Mouse (Mus musculus): ENCODE measurements around the gene Bicc1. TPM values are rescaled to one million over a fixed set of nuclear protein-coding genes. Genes with fewer than 3 reads are reported as not detected.

Gene Bicc1
- polyA plus RNA-seq, 1 experiment from 2014 or later = 44.8 TPM

DNA sequence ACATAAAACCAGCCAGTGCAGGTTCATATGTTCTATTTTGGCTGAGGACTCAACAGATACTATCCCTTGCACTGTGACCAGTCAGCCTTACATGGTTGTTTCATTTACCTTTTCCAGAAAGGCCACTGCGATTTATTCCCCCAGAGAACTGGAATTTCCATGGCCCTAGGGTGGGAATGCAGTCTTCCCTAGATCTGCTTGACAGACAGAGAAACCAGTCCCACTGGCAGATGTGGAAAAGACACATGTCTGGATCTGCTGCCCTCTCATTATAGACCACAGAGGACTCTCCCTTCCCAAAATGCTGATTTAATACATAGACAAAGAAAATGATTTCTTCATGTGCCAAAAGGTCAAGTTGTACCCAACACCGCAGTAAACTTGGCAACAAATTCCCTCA is 156.6 kb downstream of the Bicc1 start:
- H3K4me2 ChIP-seq (ENCODE audit: low read depth, low read length) = no peak overlapping the region
- H3K9ac ChIP-seq (ENCODE audit: low read depth, low read length) = no peak overlapping the region
- H3K36me3 ChIP-seq (ENCODE audit: control insufficient read depth, insufficient read depth, low read length) = no peaks in the 10 kb centered on the region
- no peaks in the 10 kb centered on the region for H3K27me3 ChIP-seq (replicated peaks; ENCODE audit: control insufficient read depth, insufficient read depth, low read length)
- H3K27ac ChIP-seq (replicated peaks; ENCODE audit: low read depth, low read length) = peak overlapping the region; percentile 33; the same call in 1 of the 2 replicates
- DNase-seq (ENCODE audit: low spot score) (peak; percentile 23), ATAC-seq (ENCODE audit: low read depth) (no peak)
- WGBS = 72% methylated on average over 2 of the region's 2 CpGs
- H3K4me3 ChIP-seq (ENCODE audit: low read depth, low read length) = no peak overlapping the region
- H3K9me3 ChIP-seq (ENCODE audit: control insufficient read depth, low read length) = no peaks in the 10 kb centered on the region
- 0 out of 2 replicates have a peak, but pooled peaks cover under 1% of the 10 kb centered on the region for H3K4me1 ChIP-seq (ENCODE audit: control insufficient read depth, insufficient read depth, low read length)

DNA sequence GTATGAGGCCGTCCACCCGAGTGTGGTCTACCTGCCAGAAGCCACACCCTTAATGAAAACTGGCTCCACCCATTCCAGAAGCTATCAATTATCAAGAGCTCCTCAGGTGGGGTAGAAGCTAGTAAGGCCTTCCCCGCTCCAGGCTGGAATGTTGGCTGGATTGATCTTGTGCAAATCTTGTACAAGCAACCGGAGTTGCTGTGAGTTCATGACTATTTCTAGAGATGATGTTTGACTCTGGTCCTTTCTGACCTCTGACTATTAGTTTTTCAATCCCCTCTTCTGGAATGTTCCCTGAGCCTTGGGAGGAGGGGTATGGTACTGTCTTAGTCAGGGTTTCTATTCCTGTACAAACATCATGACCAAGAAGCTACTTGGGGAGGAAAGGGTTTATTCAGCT is 157.3 kb downstream of the Bicc1 start:
- H3K4me3 ChIP-seq (ENCODE audit: low read depth, low read length) = no peak overlapping the region
- 96% methylated on average over 4 of the region's 4 CpGs for WGBS
- no peak overlapping the region for H3K9ac ChIP-seq (ENCODE audit: low read depth, low read length)
- ATAC-seq (ENCODE audit: low read depth) (no peak), DNase-seq (ENCODE audit: low spot score) (no peak)
- H3K27me3 ChIP-seq (replicated peaks; ENCODE audit: control insufficient read depth, insufficient read depth, low read length) = no peaks in the 10 kb centered on the region
- H3K9me3 ChIP-seq (ENCODE audit: control insufficient read depth, low read length) = no peaks in the 10 kb centered on the region
- H3K27ac ChIP-seq (replicated peaks; ENCODE audit: low read depth, low read length) = no peak overlapping the region
- H3K36me3 ChIP-seq (ENCODE audit: control insufficient read depth, insufficient read depth, low read length) = no peaks in the 10 kb centered on the region
- no peak overlapping the region for H3K4me2 ChIP-seq (ENCODE audit: low read depth, low read length)
- no peaks in the 10 kb centered on the region for H3K4me1 ChIP-seq (ENCODE audit: control insufficient read depth, insufficient read depth, low read length)

DNA sequence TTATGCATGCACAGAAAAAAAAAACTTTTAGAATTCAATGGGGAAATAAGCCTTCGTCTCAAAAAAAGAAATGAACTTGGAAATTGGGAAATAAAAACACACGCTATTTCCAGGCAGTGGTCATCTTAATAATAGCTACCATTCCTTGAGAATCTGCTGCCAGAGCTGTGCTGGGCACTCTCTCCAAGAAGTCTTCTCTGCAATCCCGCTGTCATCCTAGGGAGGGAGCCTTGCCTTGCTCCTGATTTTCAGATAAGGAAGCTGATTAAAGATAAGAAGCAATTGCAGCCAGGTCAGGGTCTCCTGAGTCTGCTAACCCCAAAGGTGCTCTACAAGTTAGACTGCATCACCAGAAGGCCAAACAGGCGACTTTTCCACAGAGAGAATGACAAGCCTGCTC is 161.4 kb downstream of the Bicc1 start:
- no peaks in the 10 kb centered on the region for H3K27me3 ChIP-seq (replicated peaks; ENCODE audit: control insufficient read depth, insufficient read depth, low read length)
- 38% methylated on average over 4 of the region's 4 CpGs for WGBS
- H3K9me3 ChIP-seq (ENCODE audit: control insufficient read depth, low read length) = no peaks in the 10 kb centered on the region
- H3K4me2 ChIP-seq (ENCODE audit: low read depth, low read length) = no peak overlapping the region
- ATAC-seq (ENCODE audit: low read depth) (no peak), DNase-seq (ENCODE audit: low spot score) (no peak)
- no peak overlapping the region for H3K27ac ChIP-seq (replicated peaks; ENCODE audit: low read depth, low read length)
- H3K4me3 ChIP-seq (ENCODE audit: low read depth, low read length) = no peak overlapping the region
- no peak overlapping the region for H3K9ac ChIP-seq (ENCODE audit: low read depth, low read length)
- 0 out of 2 replicates have a peak, but pooled peaks cover 3% of the 10 kb centered on the region for H3K4me1 ChIP-seq (ENCODE audit: control insufficient read depth, insufficient read depth, low read length)
- H3K36me3 ChIP-seq (ENCODE audit: control insufficient read depth, insufficient read depth, low read length) = no peaks in the 10 kb centered on the region

DNA sequence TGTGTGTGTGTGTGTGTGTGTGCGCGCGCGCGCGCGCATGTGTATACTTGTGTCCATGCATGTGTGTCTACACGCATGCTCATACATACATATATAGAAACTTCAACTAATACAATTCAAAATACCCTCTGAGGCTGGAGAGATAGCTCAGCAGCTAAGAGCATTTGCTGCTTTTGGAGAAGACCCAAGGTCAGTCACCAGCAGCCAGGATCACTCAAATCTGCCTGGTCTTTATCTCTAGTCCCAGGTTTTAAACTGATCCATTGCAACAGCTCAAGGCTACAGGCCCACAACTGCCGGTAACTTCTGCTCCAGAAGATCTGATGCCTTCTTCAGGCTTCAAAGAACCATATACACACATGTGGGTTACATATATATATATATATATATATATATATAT is 163.4 kb downstream of the Bicc1 start:
- Histone ChIP-seq H3K4me3 (ENCODE audit: low read depth, low read length) (no peak overlapping the region), H3K27me3 (replicated peaks; ENCODE audit: control insufficient read depth, insufficient read depth, low read length) (no peaks in the 10 kb centered on the region), H3K36me3 (ENCODE audit: control insufficient read depth, insufficient read depth, low read length) (no peaks in the 10 kb centered on the region), H3K9ac (ENCODE audit: low read depth, low read length) (no peak overlapping the region), H3K4me1 (ENCODE audit: control insufficient read depth, insufficient read depth, low read length) (0 out of 2 replicates have a peak, but pooled peaks cover 3% of the 10 kb centered on the region), H3K9me3 (ENCODE audit: control insufficient read depth, low read length) (no peaks in the 10 kb centered on the region), H3K4me2 (ENCODE audit: low read depth, low read length) (no peak overlapping the region), H3K27ac (replicated peaks; ENCODE audit: low read depth, low read length) (no peak overlapping the region)
- 97% methylated on average over 9 of the region's 9 CpGs for WGBS
- DNase-seq (ENCODE audit: low spot score) (no peak), ATAC-seq (ENCODE audit: low read depth) (no peak)

DNA sequence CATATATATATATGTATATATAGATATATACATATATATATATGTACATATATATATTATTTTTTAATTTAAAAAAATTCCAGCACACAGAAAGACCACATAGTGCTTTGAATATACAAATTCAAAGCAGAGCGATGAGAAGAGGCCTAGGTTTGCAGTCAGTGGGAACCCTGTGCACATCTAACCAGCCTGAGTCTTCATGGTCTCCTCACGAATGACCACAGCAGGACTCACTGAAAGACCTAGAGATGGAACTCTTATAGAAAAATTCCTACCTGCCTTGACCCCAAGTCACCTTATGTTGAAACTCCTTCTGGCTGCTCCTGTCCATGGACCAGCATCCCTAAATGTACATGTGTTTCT is 165.4 kb downstream of the Bicc1 start:
- Histone ChIP-seq H3K4me2 (ENCODE audit: low read depth, low read length) (no peak overlapping the region), H3K4me3 (ENCODE audit: low read depth, low read length) (no peak overlapping the region), H3K27me3 (replicated peaks; ENCODE audit: control insufficient read depth, insufficient read depth, low read length) (no peaks in the 10 kb centered on the region), H3K9ac (ENCODE audit: low read depth, low read length) (no peak overlapping the region), H3K4me1 (ENCODE audit: control insufficient read depth, insufficient read depth, low read length) (0 out of 2 replicates have a peak, but pooled peaks cover 3% of the 10 kb centered on the region), H3K36me3 (ENCODE audit: control insufficient read depth, insufficient read depth, low read length) (no peaks in the 10 kb centered on the region), H3K9me3 (ENCODE audit: control insufficient read depth, low read length) (no peaks in the 10 kb centered on the region), H3K27ac (replicated peaks; ENCODE audit: low read depth, low read length) (no peak overlapping the region; the same call in 1 of the 2 replicates)
- ATAC-seq (ENCODE audit: low read depth) (no peak), DNase-seq (ENCODE audit: low spot score) (no peak)
- 93% methylated on average over 2 of the region's 2 CpGs for WGBS

DNA sequence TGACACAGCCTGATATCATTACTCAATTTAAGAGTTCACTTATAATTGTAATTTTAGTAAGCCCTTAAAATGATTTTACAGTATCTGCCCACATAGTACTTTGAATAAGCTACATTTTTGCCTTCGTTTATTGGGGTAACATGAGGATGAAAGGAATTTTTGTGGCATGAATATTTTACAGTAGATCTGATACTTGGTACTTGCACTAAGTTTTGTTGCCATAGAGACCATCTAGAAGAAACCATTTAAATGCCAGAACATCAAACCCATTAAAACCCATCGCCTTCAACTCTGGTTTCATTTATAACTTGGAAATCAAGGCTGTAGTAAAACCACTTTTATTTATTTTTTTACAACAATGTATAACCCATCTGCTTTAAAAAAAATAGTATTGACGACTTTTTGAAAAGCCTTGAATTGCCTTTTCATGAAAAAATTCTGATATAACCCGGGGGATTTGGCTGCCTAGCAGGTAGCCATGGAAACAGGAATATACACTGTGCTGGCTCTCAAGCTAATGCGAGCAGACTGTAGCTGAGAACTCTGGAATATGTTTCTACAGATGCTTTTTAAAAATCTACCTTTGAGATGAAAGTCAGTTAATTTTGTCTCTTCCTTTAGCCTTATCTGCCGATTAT is 165.9 kb downstream of the Bicc1 start:
- ATAC-seq (ENCODE audit: low read depth) (no peak), DNase-seq (ENCODE audit: low spot score) (peak; percentile 65)
- H3K27me3 ChIP-seq (replicated peaks; ENCODE audit: control insufficient read depth, insufficient read depth, low read length) = no peaks in the 10 kb centered on the region
- H3K9ac ChIP-seq (ENCODE audit: low read depth, low read length) = no peak overlapping the region
- 50% methylated on average over 6 of the region's 6 CpGs for WGBS
- no peaks in the 10 kb centered on the region for H3K9me3 ChIP-seq (ENCODE audit: control insufficient read depth, low read length)
- H3K4me1 ChIP-seq (ENCODE audit: control insufficient read depth, insufficient read depth, low read length) = 0 out of 2 replicates have a peak, but pooled peaks cover 3% of the 10 kb centered on the region
- no peak overlapping the region for H3K4me3 ChIP-seq (ENCODE audit: low read depth, low read length)
- no peaks in the 10 kb centered on the region for H3K36me3 ChIP-seq (ENCODE audit: control insufficient read depth, insufficient read depth, low read length)
- no peak overlapping the region for H3K27ac ChIP-seq (replicated peaks; ENCODE audit: low read depth, low read length)
- H3K4me2 ChIP-seq (ENCODE audit: low read depth, low read length) = no peak overlapping the region

DNA sequence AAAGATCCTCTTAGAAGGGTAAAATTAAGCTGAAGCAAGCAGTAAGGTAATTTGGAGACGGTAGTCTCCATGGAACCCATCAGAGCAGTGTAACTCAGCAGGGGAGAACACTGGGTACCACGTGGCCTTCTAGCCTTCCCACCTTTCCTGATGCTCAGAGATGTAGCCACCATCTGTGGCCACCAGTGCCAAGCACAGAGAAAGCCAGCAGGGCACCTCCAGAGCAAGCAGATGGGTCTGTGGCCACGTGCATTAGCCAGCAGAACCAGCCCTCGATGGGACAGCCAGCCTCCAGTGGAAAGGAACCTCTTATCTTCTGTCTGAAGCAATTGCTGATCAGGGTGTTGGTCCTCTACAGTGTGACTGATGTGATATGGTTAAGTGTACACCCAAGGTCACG is 172.1 kb downstream of the Bicc1 start:
- H3K4me3 ChIP-seq (ENCODE audit: low read depth, low read length) = no peak overlapping the region
- no peaks in the 10 kb centered on the region for H3K9me3 ChIP-seq (ENCODE audit: control insufficient read depth, low read length)
- no peak overlapping the region for H3K9ac ChIP-seq (ENCODE audit: low read depth, low read length)
- ATAC-seq (ENCODE audit: low read depth) = no peak
- H3K27ac ChIP-seq (replicated peaks; ENCODE audit: low read depth, low read length) = no peak overlapping the region
- H3K4me2 ChIP-seq (ENCODE audit: low read depth, low read length) = no peak overlapping the region
- H3K36me3 ChIP-seq (ENCODE audit: control insufficient read depth, insufficient read depth, low read length) = no peaks in the 10 kb centered on the region
- no peak for DNase-seq (ENCODE audit: low spot score)
- H3K4me1 ChIP-seq (ENCODE audit: control insufficient read depth, insufficient read depth, low read length) = peaks cover 19% of the 10 kb centered on the region
- WGBS = 71% methylated on average over 5 of the region's 5 CpGs
- H3K27me3 ChIP-seq (replicated peaks; ENCODE audit: control insufficient read depth, insufficient read depth, low read length) = no peaks in the 10 kb centered on the region

DNA sequence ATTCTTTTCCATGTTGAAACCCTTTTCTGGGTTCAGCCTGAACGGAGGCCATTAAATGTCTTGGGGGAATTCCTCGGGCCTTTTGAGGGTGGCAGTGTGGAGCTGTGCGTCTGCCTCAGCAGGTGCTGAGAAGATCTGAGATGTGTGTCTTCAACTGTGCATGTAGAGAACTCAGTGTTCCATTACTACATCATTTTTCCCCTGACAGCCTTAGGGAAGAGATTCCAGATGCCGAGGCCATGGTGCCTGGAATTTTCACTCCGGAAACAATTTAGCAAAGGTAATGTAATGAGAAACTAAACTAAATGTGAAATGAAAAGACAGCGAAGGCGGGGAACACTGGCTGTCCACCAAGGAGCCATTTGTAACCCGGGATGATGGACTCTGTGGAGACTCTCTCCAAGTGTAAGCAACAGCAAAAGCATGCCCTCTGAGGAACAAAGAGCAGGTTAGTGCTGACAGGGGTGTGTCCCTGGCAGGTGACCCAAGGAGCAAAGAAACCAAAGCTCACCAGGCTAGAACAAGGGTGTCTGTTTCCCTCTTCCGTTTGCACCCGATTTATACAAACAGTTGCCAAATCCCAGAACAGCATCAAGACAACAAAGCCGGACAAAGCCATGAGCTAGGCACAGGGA is 176.3 kb downstream of the Bicc1 start:
- H3K9ac ChIP-seq (ENCODE audit: low read depth, low read length) = no peak overlapping the region; the same call in 1 of the 2 replicates
- H3K4me1 ChIP-seq (ENCODE audit: control insufficient read depth, insufficient read depth, low read length) = peaks cover 19% of the 10 kb centered on the region
- H3K9me3 ChIP-seq (ENCODE audit: control insufficient read depth, low read length) = no peaks in the 10 kb centered on the region
- H3K27ac ChIP-seq (replicated peaks; ENCODE audit: low read depth, low read length) = peak overlapping the region; percentile 67
- peak; percentile 48 for DNase-seq (ENCODE audit: low spot score)
- H3K4me2 ChIP-seq (ENCODE audit: low read depth, low read length) = peak overlapping the region; percentile 12; the same call in 1 of the 2 replicates
- no peaks in the 10 kb centered on the region for H3K36me3 ChIP-seq (ENCODE audit: control insufficient read depth, insufficient read depth, low read length)
- 41% methylated on average over 11 of the region's 11 CpGs for WGBS
- no peaks in the 10 kb centered on the region for H3K27me3 ChIP-seq (replicated peaks; ENCODE audit: control insufficient read depth, insufficient read depth, low read length)
- peak; percentile 50; the same call in 1 of the 2 replicates for ATAC-seq (ENCODE audit: low read depth)
- H3K4me3 ChIP-seq (ENCODE audit: low read depth, low read length) = no peak overlapping the region

DNA sequence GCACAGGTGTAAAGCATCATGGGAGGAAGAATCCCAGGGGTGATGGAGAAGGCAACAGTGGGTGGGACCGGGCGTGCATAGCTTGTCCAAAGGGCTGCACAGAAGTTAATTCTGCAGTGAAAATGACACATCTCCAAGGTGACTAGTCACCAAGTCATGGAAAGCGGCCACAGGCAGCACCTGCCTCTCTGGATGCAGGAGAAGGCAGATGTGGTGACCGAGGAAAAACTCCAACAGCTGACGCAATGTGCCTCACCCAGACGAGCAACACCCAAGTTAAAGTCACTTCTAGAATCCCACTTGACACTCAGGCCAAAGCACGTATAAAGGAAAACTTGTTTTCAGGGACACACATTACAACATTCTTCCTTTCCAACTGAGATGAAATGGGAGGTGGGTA is 177.3 kb downstream of the Bicc1 start:
- no peak overlapping the region for H3K4me3 ChIP-seq (ENCODE audit: low read depth, low read length)
- no peak overlapping the region for H3K4me2 ChIP-seq (ENCODE audit: low read depth, low read length)
- no peaks in the 10 kb centered on the region for H3K36me3 ChIP-seq (ENCODE audit: control insufficient read depth, insufficient read depth, low read length)
- WGBS = 88% methylated on average over 7 of the region's 7 CpGs
- no peak for ATAC-seq (ENCODE audit: low read depth)
- peaks cover 19% of the 10 kb centered on the region for H3K4me1 ChIP-seq (ENCODE audit: control insufficient read depth, insufficient read depth, low read length)
- no peak for DNase-seq (ENCODE audit: low spot score)
- no peak overlapping the region for H3K9ac ChIP-seq (ENCODE audit: low read depth, low read length)
- no peaks in the 10 kb centered on the region for H3K27me3 ChIP-seq (replicated peaks; ENCODE audit: control insufficient read depth, insufficient read depth, low read length)
- no peak overlapping the region for H3K27ac ChIP-seq (replicated peaks; ENCODE audit: low read depth, low read length)
- no peaks in the 10 kb centered on the region for H3K9me3 ChIP-seq (ENCODE audit: control insufficient read depth, low read length)
